Mouse (Mus musculus): ENCODE data around the gene Krt71.
"Not testable (repeated sequence)": the region's sequence is repeated elsewhere in the genome, so short reads cannot be mapped to it uniquely, and the experiment has no call there.

Krt71 gene

GRCm38 (mm10) chr15:101742711-101743110 is at the start of gene Krt71:
TSS of gene Krt71 (minus strand) at chr15:101743109.
- no peak for DNase-seq

- no peak for DNase-seq
These were observed 48.0 kb upstream of the Krt71 start for GRCm38 (mm10) chr15:101790867-101791266.

- DNase-seq: no peak
These were observed 43.5 kb upstream of the Krt71 start, which contains the start of gene Krt72 for GRCm38 (mm10) chr15:101786360-101786759. TSS of gene Krt72 (minus strand) at chr15:101786460.

GRCm38 (mm10) chr15:101773420-101773819 is 30.5 kb upstream of the Krt71 start:
- no peak for DNase-seq

- peak; percentile 77 for DNase-seq
These were observed 29.8 kb upstream of the Krt71 start for GRCm38 (mm10) chr15:101772711-101773081.

GRCm38 (mm10) chr15:101772080-101772710 is 29.3 kb upstream of the Krt71 start:
- DNase-seq: no peak

- no peak for DNase-seq
These were observed 27.3 kb upstream of the Krt71 start for GRCm38 (mm10) chr15:101770226-101770625.

- DNase-seq: no peak
These were observed 5.1 kb downstream of the Krt71 start for GRCm38 (mm10) chr15:101737786-101738185.

- no peak for DNase-seq
These were observed 12.3 kb downstream of the Krt71 start for GRCm38 (mm10) chr15:101730653-101731052.

GRCm38 (mm10) chr15:101724686-101725085 is 18.2 kb downstream of the Krt71 start:
- DNase-seq: no peak

- DNase-seq: no peak
These were observed 27.1 kb downstream of the Krt71 start for GRCm38 (mm10) chr15:101715831-101716230.

- no peak for DNase-seq
These were observed 28.6 kb downstream of the Krt71 start for GRCm38 (mm10) chr15:101714356-101714755.

- no peak for DNase-seq
These were observed 29.2 kb downstream of the Krt71 start for GRCm38 (mm10) chr15:101713731-101714130.

- no peak for DNase-seq
These were observed 30.2 kb downstream of the Krt71 start, which contains the start of gene Krt5 for GRCm38 (mm10) chr15:101712720-101713119. TSS of gene Krt5 (minus strand) at chr15:101712898.

GRCm38 (mm10) chr15:101708683-101709082 is 34.2 kb downstream of the Krt71 start:
- DNase-seq: no peak

GRCm38 (mm10) chr15:101707454-101707853 is 35.5 kb downstream of the Krt71 start:
- DNase-seq: no peak

- DNase-seq: no peak
These were observed 38.8 kb downstream of the Krt71 start for GRCm38 (mm10) chr15:101704066-101704465.

GRCm38 (mm10) chr15:101702380-101702779 is 40.5 kb downstream of the Krt71 start:
- no peak for DNase-seq

- no peak for DNase-seq
These were observed 43.0 kb downstream of the Krt71 start for GRCm38 (mm10) chr15:101699866-101700265.

GRCm38 (mm10) chr15:101699192-101699591 is 43.7 kb downstream of the Krt71 start:
- DNase-seq: no peak

GRCm38 (mm10) chr15:101697326-101698188 is 45.4 kb downstream of the Krt71 start:
- no peak for DNase-seq

- no peak for DNase-seq
These were observed 48.7 kb downstream of the Krt71 start, which contains the start of gene Krt6a for GRCm38 (mm10) chr15:101694207-101694606. TSS of gene Krt6a (minus strand) at chr15:101694307.

GRCm38 (mm10) chr15:101690460-101690859 is 52.4 kb downstream of the Krt71 start:
- not testable (repeated sequence) for DNase-seq

- DNase-seq: no peak
These were observed 54.7 kb downstream of the Krt71 start for GRCm38 (mm10) chr15:101688161-101688560.

Data from right cerebral cortex, postnatal 25 days (tissue).